Mouse (Mus musculus): Measurements from ENCODE around the gene Sh3gl2. TPM values are rescaled to one million over a fixed set of nuclear protein-coding genes. Genes with fewer than 3 reads are reported as not detected.

Sh3gl2 gene
- polyA plus RNA-seq, 1 experiment = 15.4 TPM

DNA sequence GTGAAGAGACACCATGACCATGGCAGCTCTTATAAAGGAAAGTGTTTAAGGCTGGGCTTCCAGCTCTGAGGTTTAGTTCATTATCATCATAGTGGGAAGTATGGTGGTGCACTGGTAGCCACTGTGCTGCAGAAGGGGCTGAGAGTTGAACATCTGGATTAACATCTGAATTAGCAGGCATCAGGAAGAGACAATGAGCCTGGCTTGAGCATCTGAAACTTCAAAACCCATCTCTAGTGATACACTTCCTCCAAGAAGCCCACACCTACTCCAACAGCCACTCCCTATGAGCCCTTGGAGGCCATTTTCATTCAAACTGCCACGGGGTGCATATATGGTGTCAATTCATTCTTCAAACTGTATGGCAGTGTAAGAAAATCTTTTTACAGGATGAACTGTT, 3.6 kb downstream of the Sh3gl2 start:
- Histone ChIP-seq H3K4me3 (ENCODE audit: control insufficient read depth, low read depth, low read length) (no peak overlapping the region), H3K36me3 (ENCODE audit: control insufficient read depth, insufficient read depth, low read length) (no peaks in the 10 kb centered on the region), H3K27ac (ENCODE audit: control insufficient read depth, insufficient read depth, low read depth, low read length) (no peak overlapping the region), H3K4me1 (ENCODE audit: control insufficient read depth, insufficient read depth, low read length) (peaks cover 8% of the 10 kb centered on the region), H3K27me3 (ENCODE audit: control insufficient read depth, insufficient read depth, low read length) (no peaks in the 10 kb centered on the region)
- TF ChIP-seq CTCF (IDR thresholded peaks at IDR 0.05; ENCODE audit: control insufficient read depth, insufficient read depth, insufficient replicate concordance, low read depth, low read length) (no peak), POLR2A (IDR thresholded peaks at IDR 0.05; ENCODE audit: control insufficient read depth, low read depth, low read length) (no peak)

DNA sequence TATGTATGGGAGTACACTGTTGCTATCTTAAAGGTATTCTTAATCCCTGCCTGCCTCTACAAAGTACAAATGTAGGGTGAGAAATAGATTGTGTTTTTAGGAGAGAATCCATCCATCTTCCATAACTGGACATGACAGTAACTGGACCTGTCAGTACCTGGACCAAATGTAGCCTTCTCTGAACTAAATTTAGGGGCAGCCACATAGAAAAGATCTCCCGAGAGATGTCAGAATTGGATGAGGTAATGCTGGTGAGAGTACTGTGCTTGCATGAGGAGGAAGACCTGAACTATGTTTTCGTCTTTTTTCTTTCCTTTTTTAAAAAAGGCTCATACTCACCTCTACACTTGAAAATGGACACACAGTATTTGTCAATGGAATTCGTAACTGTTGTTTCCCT, 6.0 kb downstream of the Sh3gl2 start:
- Histone ChIP-seq H3K4me1 (ENCODE audit: control insufficient read depth, insufficient read depth, low read length) (peaks cover under 1% of the 10 kb centered on the region), H3K4me3 (ENCODE audit: control insufficient read depth, low read depth, low read length) (no peak overlapping the region), H3K36me3 (ENCODE audit: control insufficient read depth, insufficient read depth, low read length) (no peaks in the 10 kb centered on the region), H3K27ac (ENCODE audit: control insufficient read depth, insufficient read depth, low read depth, low read length) (no peak overlapping the region), H3K27me3 (ENCODE audit: control insufficient read depth, insufficient read depth, low read length) (no peaks in the 10 kb centered on the region)
- TF ChIP-seq POLR2A (IDR thresholded peaks at IDR 0.05; ENCODE audit: control insufficient read depth, low read depth, low read length) (no peak), CTCF (IDR thresholded peaks at IDR 0.05; ENCODE audit: control insufficient read depth, insufficient read depth, insufficient replicate concordance, low read depth, low read length) (no peak)

DNA sequence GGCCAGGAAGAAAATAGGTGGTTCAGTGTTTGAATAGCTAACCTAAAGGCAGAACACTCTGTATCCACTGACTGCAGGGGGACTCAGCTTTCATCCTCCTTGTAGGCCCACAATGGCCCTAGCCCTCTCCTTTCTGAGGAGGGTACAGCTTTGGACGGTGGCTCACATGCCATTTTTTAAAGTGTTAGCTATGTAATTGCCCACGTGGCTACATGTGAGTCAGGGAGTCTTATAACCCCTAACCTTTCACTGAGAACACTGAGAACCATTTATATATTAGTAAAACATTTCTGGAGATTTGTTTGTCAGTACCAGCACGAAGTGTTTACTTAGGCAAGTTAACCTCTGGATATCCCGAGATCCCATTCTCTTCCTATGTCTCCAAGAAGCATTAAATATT, 12.1 kb downstream of the Sh3gl2 start:
- Histone ChIP-seq H3K36me3 (ENCODE audit: control insufficient read depth, insufficient read depth, low read length) (no peaks in the 10 kb centered on the region), H3K4me1 (ENCODE audit: control insufficient read depth, insufficient read depth, low read length) (no peaks in the 10 kb centered on the region), H3K4me3 (ENCODE audit: control insufficient read depth, low read depth, low read length) (no peak overlapping the region), H3K27me3 (ENCODE audit: control insufficient read depth, insufficient read depth, low read length) (no peaks in the 10 kb centered on the region), H3K27ac (ENCODE audit: control insufficient read depth, insufficient read depth, low read depth, low read length) (no peak overlapping the region)
- no peak for TF ChIP-seq POLR2A (IDR thresholded peaks at IDR 0.05; ENCODE audit: control insufficient read depth, low read depth, low read length)
- TF ChIP-seq CTCF (IDR thresholded peaks at IDR 0.05; ENCODE audit: control insufficient read depth, insufficient read depth, insufficient replicate concordance, low read depth, low read length) = no peak

DNA sequence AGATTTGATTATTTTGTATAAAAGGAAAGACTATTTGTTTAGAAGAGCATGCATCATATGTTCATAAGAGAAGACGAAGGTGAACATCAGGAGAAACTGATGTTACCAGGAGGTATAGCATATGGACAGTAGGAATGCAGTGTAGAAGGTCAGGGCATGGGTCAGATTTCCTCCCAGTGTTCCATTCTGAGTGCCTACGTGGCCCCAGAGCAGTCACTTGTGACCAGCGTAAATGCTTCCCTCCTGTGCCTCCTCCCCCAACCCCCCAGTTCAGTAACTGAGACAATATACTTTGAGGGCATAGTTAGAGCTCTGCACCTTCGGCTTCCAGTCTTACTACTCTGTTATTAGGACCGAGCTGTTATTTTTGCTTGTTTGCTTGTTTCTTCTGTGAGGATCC, 17.8 kb downstream of the Sh3gl2 start:
- no peaks in the 10 kb centered on the region for H3K27me3 ChIP-seq (ENCODE audit: control insufficient read depth, insufficient read depth, low read length)
- no peaks in the 10 kb centered on the region for H3K4me1 ChIP-seq (ENCODE audit: control insufficient read depth, insufficient read depth, low read length)
- H3K36me3 ChIP-seq (ENCODE audit: control insufficient read depth, insufficient read depth, low read length) = no peaks in the 10 kb centered on the region
- H3K27ac ChIP-seq (ENCODE audit: control insufficient read depth, insufficient read depth, low read depth, low read length) = no peak overlapping the region
- no peak overlapping the region for H3K4me3 ChIP-seq (ENCODE audit: control insufficient read depth, low read depth, low read length)
- no peak for TF ChIP-seq CTCF (IDR thresholded peaks at IDR 0.05; ENCODE audit: control insufficient read depth, insufficient read depth, insufficient replicate concordance, low read depth, low read length)
- TF ChIP-seq POLR2A (IDR thresholded peaks at IDR 0.05; ENCODE audit: control insufficient read depth, low read depth, low read length) = no peak

DNA sequence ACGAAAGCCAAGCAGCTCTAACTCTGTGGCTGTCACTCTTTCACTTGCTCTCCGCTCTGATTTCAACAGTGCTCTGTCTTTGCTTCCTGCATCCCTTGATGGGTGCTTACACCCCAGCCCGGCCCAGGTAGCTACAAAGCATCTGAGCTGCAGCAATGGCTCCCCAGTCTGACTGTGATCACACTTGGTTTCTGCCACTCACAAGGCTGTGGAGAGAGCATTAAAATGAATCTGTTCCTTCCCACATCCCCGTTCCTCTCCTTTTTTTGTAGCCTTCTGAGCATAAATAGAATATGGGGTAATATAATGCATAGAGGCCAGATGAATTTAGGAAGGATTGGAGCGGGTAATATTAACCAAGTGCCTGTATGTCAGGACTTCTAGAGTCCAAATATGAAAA, 21.8 kb downstream of the Sh3gl2 start:
- no peaks in the 10 kb centered on the region for H3K27me3 ChIP-seq (ENCODE audit: control insufficient read depth, insufficient read depth, low read length)
- TF ChIP-seq CTCF (IDR thresholded peaks at IDR 0.05; ENCODE audit: control insufficient read depth, insufficient read depth, insufficient replicate concordance, low read depth, low read length) = no peak
- TF ChIP-seq POLR2A (IDR thresholded peaks at IDR 0.05; ENCODE audit: control insufficient read depth, low read depth, low read length) = no peak
- H3K4me3 ChIP-seq (ENCODE audit: control insufficient read depth, low read depth, low read length) = no peak overlapping the region
- no peaks in the 10 kb centered on the region for H3K4me1 ChIP-seq (ENCODE audit: control insufficient read depth, insufficient read depth, low read length)
- no peaks in the 10 kb centered on the region for H3K36me3 ChIP-seq (ENCODE audit: control insufficient read depth, insufficient read depth, low read length)
- no peak overlapping the region for H3K27ac ChIP-seq (ENCODE audit: control insufficient read depth, insufficient read depth, low read depth, low read length)

DNA sequence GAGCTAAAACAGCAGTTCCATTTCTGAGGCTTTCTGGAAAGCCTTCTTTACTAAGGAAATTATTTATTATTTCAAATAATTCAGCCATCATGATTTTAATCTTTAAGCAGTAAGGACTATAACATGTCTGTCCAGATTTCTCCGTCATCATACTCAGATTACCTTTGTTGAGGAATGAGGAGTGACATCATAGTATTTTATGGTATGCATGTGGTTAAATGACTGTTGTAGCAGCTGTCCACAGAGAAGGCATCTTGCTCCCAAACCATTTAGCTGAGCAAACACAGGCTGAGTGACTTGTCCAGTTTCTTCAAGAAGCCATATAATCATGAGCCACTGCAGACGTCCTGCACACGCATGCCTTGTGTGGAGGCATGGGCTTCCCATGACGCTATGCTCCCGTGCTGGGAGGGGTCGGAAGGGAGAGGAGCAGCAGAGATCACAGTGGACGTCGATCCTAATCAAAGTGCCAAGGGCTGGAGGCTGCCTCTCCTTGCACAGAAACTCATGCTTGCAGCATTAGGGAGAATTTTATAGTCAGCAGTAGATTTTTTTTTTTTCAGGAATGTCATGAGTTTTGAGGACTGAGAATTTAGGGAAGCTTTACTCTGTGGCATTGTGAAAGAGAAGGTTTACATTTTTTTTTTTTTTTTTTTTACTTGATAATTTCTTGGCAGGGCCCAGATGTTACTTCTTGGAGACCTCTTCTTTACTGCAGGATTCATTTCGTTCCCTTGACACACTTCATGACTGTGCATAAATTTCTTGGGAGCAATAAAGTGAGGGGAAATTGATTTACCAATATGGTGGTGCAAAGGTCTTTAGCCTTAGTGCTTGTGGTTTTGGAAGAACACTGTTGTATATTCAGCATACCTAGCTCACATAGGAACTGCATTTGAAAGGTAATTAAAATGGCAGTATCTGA, 23.0 kb downstream of the Sh3gl2 start:
- H3K27me3 ChIP-seq (ENCODE audit: control insufficient read depth, insufficient read depth, low read length) = no peaks in the 10 kb centered on the region
- no peak overlapping the region for H3K27ac ChIP-seq (ENCODE audit: control insufficient read depth, insufficient read depth, low read depth, low read length)
- no peak overlapping the region for H3K4me3 ChIP-seq (ENCODE audit: control insufficient read depth, low read depth, low read length)
- H3K36me3 ChIP-seq (ENCODE audit: control insufficient read depth, insufficient read depth, low read length) = no peaks in the 10 kb centered on the region
- TF ChIP-seq POLR2A (IDR thresholded peaks at IDR 0.05; ENCODE audit: control insufficient read depth, low read depth, low read length) (no peak), CTCF (IDR thresholded peaks at IDR 0.05; ENCODE audit: control insufficient read depth, insufficient read depth, insufficient replicate concordance, low read depth, low read length) (no peak)
- H3K4me1 ChIP-seq (ENCODE audit: control insufficient read depth, insufficient read depth, low read length) = no peaks in the 10 kb centered on the region

DNA sequence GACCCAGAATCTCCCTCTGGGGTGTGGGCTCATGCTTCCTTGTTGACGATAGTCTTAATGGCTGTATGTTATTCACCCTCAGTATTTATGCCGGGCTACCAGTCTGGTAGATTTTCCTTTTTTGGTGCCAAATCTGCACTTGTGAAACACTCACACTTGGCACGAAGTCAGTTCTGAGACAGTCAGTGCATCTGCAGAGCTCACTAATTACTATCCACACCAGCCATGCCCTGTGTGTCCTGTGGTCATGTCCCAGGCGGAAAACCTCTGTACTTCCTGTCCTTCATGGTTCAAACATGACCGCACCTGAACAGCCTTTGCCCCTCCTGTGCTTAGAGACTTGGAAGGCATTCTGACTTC, 23.6 kb downstream of the Sh3gl2 start:
- H3K27ac ChIP-seq (ENCODE audit: control insufficient read depth, insufficient read depth, low read depth, low read length) = no peak overlapping the region
- H3K27me3 ChIP-seq (ENCODE audit: control insufficient read depth, insufficient read depth, low read length) = no peaks in the 10 kb centered on the region
- H3K4me1 ChIP-seq (ENCODE audit: control insufficient read depth, insufficient read depth, low read length) = no peaks in the 10 kb centered on the region
- no peak overlapping the region for H3K4me3 ChIP-seq (ENCODE audit: control insufficient read depth, low read depth, low read length)
- TF ChIP-seq CTCF (IDR thresholded peaks at IDR 0.05; ENCODE audit: control insufficient read depth, insufficient read depth, insufficient replicate concordance, low read depth, low read length) (no peak), POLR2A (IDR thresholded peaks at IDR 0.05; ENCODE audit: control insufficient read depth, low read depth, low read length) (no peak)
- H3K36me3 ChIP-seq (ENCODE audit: control insufficient read depth, insufficient read depth, low read length) = no peaks in the 10 kb centered on the region

Measured in testis, adult 2 months (tissue).